Mouse (Mus musculus) forebrain, embryonic 12.5 days (tissue): ENCODE results near the gene Chst11. TPM values are rescaled to one million over a fixed set of nuclear protein-coding genes. Genes with fewer than 3 reads are reported as not detected.

Experiments
- ATAC-seq: fragments of 200-750 bp; cut with Nextera tagmentation; 2 replicates; pipeline ENCODE4 v1.8.0; 2017; ENCODE audit warnings: moderate TSS enrichment; ENCODE audit not compliant: low FRiP score
- H3K27ac ChIP-seq: fragments of 300-500 bp; sonication (generic); 2 replicates; pipeline ENCODE4 v1.5.1; 2016; ENCODE audit warnings: mild to moderate bottlenecking
- H3K27me3 ChIP-seq: fragments of 300-500 bp; sonication (generic); 2 replicates; pipeline ENCODE4 v1.6.1; 2016; ENCODE audit warnings: mild to moderate bottlenecking
- H3K36me3 ChIP-seq: fragments of 300-500 bp; sonication (generic); replicated peaks from 2 replicates; pipeline ENCODE4 v1.6.1; 2016; ENCODE audit warnings: mild to moderate bottlenecking
- H3K4me1 ChIP-seq: fragments of 300-500 bp; sonication (generic); 2 replicates; pipeline ENCODE4 v1.6.1; 2016
- H3K4me2 ChIP-seq: fragments of 300-500 bp; sonication (generic); 2 replicates; pipeline ENCODE4 v1.6.1; 2016; ENCODE audit warnings: mild to moderate bottlenecking, moderate library complexity
- H3K4me3 ChIP-seq: fragments of 300-500 bp; sonication (generic); replicated peaks from 2 replicates; pipeline ENCODE4 v1.5.1; 2016; ENCODE audit warnings: mild to moderate bottlenecking
- H3K9ac ChIP-seq: fragments of 300-500 bp; sonication (generic); 2 replicates; pipeline ENCODE4 v1.6.1; 2016; ENCODE audit warnings: mild to moderate bottlenecking
- H3K9me3 ChIP-seq: fragments of 300-500 bp; sonication (generic); 2 replicates; pipeline ENCODE4 v1.6.1; 2016
- whole genome bisulfite sequencing: fragments of 180-500 bp; shearing (Covaris S2); methylation state at CpG from one replicate; pipeline ENCODE4 v1.1.7; 2016; 5-methylcytosine and 5-hydroxymethylcytosine counted together
- polyA plus RNA-seq: library from polyadenylated mRNA; unstranded; fragments of >200 nt; fragmentation: Nextera tagmentation; extraction: Ambion mirVana; gene quantifications from 2 replicates; pipeline ENCODE4 v1.2.1, GENCODE M21; 2016

The Chst11 gene
- polyA plus RNA-seq, 1 experiment from 2014 or later = 2.6 TPM

DNA sequence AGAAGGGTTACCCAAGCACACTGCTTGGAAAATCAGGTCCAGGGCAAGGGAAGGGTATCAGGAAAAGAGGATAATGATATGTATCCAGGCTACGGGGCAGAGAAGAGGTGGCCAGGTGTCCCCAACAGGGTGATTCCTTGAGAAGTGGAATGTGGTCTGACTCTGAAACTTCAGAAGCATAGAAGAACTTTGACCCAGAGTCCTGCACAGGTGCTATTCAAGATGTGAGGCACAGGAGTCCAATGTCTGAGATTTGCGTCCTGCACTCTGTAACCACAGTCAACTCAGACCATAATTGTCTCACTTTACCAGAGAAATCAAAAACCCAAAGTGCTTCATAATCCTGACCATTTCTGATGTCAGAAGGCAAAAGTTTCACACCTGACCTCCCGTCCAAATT, 139.3 kb downstream of the Chst11 start:
- Histone ChIP-seq H3K27me3 (no peaks in the 10 kb centered on the region), H3K4me2 (no peak overlapping the region)
- WGBS = 96% methylated on average over 3 of the region's 3 CpGs

DNA sequence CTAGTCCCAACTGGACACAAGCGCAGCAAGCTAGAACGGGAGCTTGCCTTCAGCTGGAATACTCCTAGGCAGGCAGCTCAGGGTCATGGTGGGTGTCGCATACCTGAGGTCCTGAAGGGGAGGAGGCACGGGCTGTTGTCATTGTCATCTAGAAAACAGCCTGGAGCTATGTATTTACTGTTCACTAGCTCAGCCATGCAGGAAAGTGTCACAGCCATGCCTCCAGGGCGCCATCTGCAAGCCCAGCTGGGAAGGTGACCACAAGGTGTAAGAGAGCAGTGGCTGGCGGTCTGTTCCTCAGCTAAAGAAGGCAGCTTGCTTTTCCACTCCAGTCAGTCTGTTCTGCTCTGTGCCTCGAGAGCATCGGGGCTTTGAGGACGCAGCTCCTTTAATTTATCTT, 141.1 kb downstream of the Chst11 start:
- no peak for ATAC-seq

More for the DNA sequence above, 139.3 kb downstream of the Chst11 start:
- no peaks in the 10 kb centered on the region for H3K9me3 ChIP-seq
- H3K4me1 ChIP-seq = peaks cover 8% of the 10 kb centered on the region; the same call in 1 of the 2 replicates
- H3K9ac ChIP-seq = no peak overlapping the region
- H3K4me3 ChIP-seq = no peak overlapping the region
- H3K36me3 ChIP-seq = no peaks in the 10 kb centered on the region
- no peak for ATAC-seq
- no peak overlapping the region for H3K27ac ChIP-seq

DNA sequence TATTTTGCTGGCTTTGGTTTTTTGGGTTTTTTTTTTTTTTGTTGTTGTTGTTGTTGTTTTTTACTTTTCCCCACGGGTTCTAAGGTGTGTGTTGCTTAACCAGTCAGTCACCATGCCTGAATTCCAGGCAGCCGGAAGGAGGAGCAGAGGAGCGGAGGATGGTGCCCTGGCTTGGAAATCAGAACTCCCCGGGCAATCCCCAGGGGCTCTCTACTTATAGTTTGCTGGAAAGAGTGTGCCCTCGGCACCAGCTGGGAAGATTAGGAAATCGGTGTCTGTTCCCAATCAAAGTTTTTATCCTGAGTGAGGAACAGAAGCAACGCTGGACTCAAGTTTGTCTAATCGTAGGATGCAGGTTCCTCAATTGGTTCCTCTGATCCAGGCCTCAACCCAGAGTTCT, 143.1 kb downstream of the Chst11 start:
- Histone ChIP-seq H3K4me1 (peaks cover 25% of the 10 kb centered on the region), H3K4me3 (no peak overlapping the region), H3K36me3 (no peaks in the 10 kb centered on the region), H3K9me3 (no peaks in the 10 kb centered on the region), H3K9ac (no peak overlapping the region), H3K4me2 (no peak overlapping the region), H3K27ac (no peak overlapping the region), H3K27me3 (0 out of 2 replicates have a peak, but pooled peaks cover 8% of the 10 kb centered on the region)
- WGBS = 79% methylated on average over 8 of the region's 8 CpGs
- ATAC-seq = no peak

More for the DNA sequence above, 141.1 kb downstream of the Chst11 start:
- Histone ChIP-seq H3K4me3 (no peak overlapping the region), H3K9me3 (no peaks in the 10 kb centered on the region), H3K9ac (no peak overlapping the region), H3K4me1 (peaks cover 22% of the 10 kb centered on the region), H3K4me2 (no peak overlapping the region), H3K36me3 (no peaks in the 10 kb centered on the region), H3K27me3 (no peaks in the 10 kb centered on the region), H3K27ac (no peak overlapping the region)
- WGBS = 69% methylated on average over 9 of the region's 9 CpGs

DNA sequence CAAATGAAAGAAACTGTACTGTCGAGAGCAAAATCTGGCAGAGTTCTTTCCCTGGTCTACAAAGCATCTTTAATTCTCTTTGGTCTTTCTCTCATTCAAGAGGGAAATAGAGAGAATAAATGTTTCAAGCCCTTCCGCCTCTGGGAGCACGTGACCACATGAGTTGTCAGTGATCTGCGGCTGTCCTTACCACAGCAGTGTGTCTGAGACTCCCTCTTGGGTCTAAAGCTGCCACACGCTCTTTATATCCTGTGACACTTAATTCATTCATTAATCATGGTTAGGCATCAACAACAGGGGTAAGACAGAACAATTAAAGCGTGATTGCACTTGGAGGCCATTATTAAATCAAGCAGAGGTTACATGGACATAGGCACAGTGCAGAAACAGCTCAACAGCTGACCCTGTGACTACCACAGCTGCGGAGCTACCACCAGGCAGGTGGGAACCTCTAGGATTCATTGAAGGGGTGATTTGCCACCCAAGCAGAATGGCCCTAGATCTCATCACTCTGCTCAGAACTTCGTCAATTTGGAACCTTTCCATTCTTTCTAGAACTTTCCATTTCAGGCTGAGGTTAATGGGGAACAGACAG, 144.4 kb downstream of the Chst11 start:
- no peak overlapping the region for H3K27ac ChIP-seq
- peaks cover 38% of the 10 kb centered on the region for H3K4me1 ChIP-seq
- 0 out of 2 replicates have a peak, but pooled peaks have one; percentile 5 for ATAC-seq
- H3K4me3 ChIP-seq = no peak overlapping the region
- H3K36me3 ChIP-seq = no peaks in the 10 kb centered on the region
- 0 out of 2 replicates have a peak, but pooled peaks cover 12% of the 10 kb centered on the region for H3K27me3 ChIP-seq
- H3K9ac ChIP-seq = no peak overlapping the region
- no peaks in the 10 kb centered on the region for H3K9me3 ChIP-seq
- WGBS = 65% methylated on average over 8 of the region's 8 CpGs
- H3K4me2 ChIP-seq = no peak overlapping the region

DNA sequence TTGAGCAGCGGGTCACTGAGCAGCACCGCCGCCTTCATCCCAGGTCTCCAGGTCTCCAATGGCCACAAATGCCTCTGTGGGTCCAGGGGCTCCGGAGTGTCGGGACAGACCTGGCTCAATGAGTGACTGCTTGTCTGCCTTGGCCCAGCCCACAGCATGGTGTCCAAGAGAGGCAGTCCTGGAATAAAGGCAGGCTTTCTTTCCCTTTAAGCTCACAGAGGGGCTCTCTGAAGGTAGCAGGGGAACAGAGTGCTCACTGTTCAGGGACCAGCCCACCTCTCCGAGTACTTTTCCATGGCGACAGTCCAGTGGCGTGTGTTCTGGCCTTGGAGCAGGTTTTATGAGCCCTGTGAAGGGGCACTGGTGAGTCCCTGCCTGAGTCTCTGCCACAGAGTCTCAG, 145.3 kb downstream of the Chst11 start:
- peak overlapping the region; percentile 47; the same call in 1 of the 2 replicates for H3K27ac ChIP-seq
- peak; percentile 30; the same call in 1 of the 2 replicates for ATAC-seq
- 0 out of 2 replicates have a peak, but pooled peaks cover 12% of the 10 kb centered on the region for H3K27me3 ChIP-seq
- H3K4me3 ChIP-seq = no peak overlapping the region
- H3K9me3 ChIP-seq = no peaks in the 10 kb centered on the region
- 27% methylated on average over 8 of the region's 8 CpGs for WGBS
- no peak overlapping the region for H3K9ac ChIP-seq
- no peaks in the 10 kb centered on the region for H3K36me3 ChIP-seq
- no peak overlapping the region; the same call in 1 of the 2 replicates for H3K4me2 ChIP-seq
- H3K4me1 ChIP-seq = peaks cover 43% of the 10 kb centered on the region

DNA sequence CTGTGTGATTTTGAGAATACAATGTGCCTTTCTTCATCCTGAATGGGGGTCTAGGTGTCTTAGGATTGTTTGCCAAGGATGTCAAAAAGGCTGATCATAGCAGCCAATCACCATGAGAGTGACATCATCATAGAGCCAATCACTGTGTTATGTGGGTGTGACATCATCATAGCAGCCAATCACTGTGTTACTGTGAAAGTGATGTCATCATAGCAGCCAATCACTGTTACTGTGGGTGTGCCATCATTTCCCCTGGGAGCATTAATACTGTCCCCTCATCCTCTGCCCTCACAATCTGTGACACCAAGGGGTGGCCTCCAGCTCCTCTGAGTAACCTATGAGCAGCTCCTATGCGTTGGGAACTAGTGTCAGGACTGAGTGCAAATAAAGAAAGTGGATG, 146.6 kb downstream of the Chst11 start:
- 83% methylated on average over 1 of the region's 1 CpGs for WGBS
- no peak overlapping the region for H3K4me2 ChIP-seq
- H3K4me1 ChIP-seq = peaks cover 42% of the 10 kb centered on the region
- H3K9me3 ChIP-seq = no peaks in the 10 kb centered on the region
- no peak overlapping the region for H3K9ac ChIP-seq
- H3K27ac ChIP-seq = no peak overlapping the region
- H3K27me3 ChIP-seq = 0 out of 2 replicates have a peak, but pooled peaks cover 13% of the 10 kb centered on the region
- no peak overlapping the region for H3K4me3 ChIP-seq
- ATAC-seq = no peak
- H3K36me3 ChIP-seq = no peaks in the 10 kb centered on the region

DNA sequence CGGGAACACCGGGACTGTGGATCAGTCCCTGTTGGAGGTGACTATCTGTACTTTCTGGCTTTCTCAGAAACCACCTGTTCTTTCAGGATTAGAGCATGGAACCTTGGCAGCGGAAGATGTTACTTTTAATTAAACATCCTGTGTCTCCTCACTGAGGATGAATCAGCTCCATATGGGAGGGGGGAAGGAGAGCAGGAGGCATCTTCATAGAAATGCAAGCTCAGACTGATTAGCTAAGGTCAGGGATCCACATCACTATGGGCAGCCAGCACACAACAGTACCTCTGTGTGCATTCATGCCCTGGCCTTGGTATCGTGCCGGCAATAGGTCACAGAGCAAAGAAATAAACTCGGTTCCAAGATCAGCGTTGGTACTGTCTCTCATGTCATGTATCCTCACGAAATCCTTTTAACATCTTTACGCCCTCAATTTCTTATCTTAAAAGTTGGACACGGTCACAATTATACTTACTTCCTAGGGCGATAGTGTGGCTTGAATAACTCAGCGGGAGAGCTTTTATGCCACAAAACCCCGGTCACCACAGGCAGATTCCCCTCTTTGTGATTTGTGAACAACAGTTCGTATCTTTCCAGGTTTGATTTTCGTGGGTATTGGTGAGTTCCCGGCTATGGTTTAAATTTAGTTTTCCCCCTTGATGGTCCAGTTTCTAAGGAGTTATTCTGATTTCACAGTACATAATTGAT, 148.7 kb downstream of the Chst11 start:
- Histone ChIP-seq H3K4me1 (peaks cover 48% of the 10 kb centered on the region), H3K4me3 (no peak overlapping the region), H3K36me3 (no peaks in the 10 kb centered on the region), H3K9me3 (no peaks in the 10 kb centered on the region), H3K9ac (no peak overlapping the region), H3K4me2 (no peak overlapping the region), H3K27me3 (0 out of 2 replicates have a peak, but pooled peaks cover 15% of the 10 kb centered on the region), H3K27ac (no peak overlapping the region)
- WGBS = 13% methylated on average over 16 of the region's 16 CpGs
- ATAC-seq = no peak

DNA sequence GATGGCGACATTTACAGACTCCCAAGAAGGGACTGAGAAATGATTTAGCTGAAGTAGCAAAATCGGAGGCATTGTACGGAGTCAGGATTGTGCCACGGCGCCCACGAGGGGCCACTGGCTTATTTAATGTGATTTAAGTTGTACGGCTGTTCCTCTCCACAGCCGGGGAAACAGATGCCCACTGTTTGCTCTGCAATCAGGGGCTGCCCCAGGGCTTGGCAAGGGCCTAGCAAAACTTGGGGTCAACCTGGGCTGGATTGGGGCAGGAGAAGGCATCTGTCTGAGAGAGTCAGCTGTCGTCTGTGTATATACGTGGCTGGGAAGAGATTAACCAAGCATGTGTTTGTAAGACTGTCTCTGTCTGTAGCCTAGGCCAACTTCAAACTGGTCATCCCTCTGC, 149.6 kb downstream of the Chst11 start:
- no peaks in the 10 kb centered on the region for H3K36me3 ChIP-seq
- H3K27me3 ChIP-seq = 0 out of 2 replicates have a peak, but pooled peaks cover 15% of the 10 kb centered on the region
- H3K4me3 ChIP-seq = no peak overlapping the region
- H3K4me1 ChIP-seq = peaks cover 45% of the 10 kb centered on the region
- no peak overlapping the region for H3K4me2 ChIP-seq
- H3K9me3 ChIP-seq = no peaks in the 10 kb centered on the region
- WGBS = 39% methylated on average over 10 of the region's 10 CpGs
- no peak overlapping the region for H3K9ac ChIP-seq
- 0 out of 2 replicates have a peak overlapping the region, but pooled peaks have one; percentile 10 for H3K27ac ChIP-seq
- no peak for ATAC-seq

DNA sequence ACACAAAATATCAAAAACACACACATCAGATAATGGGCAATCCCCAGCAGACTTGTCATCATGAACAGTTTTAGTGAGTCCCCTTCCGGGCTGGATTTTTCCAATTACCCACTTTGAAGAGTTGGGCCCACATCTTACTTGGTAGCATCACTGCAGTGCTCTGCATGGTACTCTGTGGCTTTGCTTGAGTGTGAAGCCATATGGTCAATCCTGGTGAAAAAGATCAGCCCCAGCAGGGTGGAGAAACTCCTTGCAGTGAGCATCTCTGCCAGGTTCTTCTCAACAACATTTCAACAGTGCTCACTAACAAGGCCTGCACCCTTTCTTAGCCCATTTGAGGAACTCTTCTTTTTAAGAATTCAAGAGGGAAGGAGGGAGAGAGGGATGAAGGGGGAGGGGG, 150.7 kb downstream of the Chst11 start:
- Histone ChIP-seq H3K36me3 (no peaks in the 10 kb centered on the region), H3K4me1 (peaks cover 44% of the 10 kb centered on the region), H3K27ac (no peak overlapping the region), H3K9ac (no peak overlapping the region), H3K9me3 (no peaks in the 10 kb centered on the region), H3K4me3 (no peak overlapping the region), H3K27me3 (0 out of 2 replicates have a peak, but pooled peaks cover 15% of the 10 kb centered on the region), H3K4me2 (no peak overlapping the region)
- WGBS = 87% methylated on average over 1 of the region's 1 CpGs
- ATAC-seq = no peak

DNA sequence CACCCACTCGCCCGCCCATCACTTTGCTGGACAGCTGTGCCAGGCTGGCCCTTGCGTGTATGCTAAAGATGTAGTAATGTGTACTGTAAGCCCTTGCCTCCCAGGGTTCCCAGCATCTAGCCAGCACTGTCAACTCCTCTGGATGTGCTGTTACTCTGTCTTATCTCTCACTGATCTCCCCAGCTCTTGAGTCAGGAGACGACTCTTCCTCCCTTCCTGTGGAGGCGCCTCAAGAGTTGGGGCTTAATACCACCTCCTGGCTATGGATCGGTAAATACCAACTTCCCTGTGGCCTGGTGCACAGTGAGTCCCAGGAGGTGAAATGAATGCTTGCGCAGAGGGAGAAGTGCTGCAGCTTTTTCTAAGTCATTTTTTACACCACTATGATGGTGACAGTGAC, 151.8 kb downstream of the Chst11 start:
- Histone ChIP-seq H3K9me3 (no peaks in the 10 kb centered on the region), H3K9ac (no peak overlapping the region), H3K4me1 (peaks cover 44% of the 10 kb centered on the region), H3K27me3 (0 out of 2 replicates have a peak, but pooled peaks cover 15% of the 10 kb centered on the region), H3K36me3 (no peaks in the 10 kb centered on the region), H3K27ac (no peak overlapping the region), H3K4me2 (no peak overlapping the region), H3K4me3 (no peak overlapping the region)
- ATAC-seq = no peak
- 84% methylated on average over 7 of the region's 7 CpGs for WGBS

DNA sequence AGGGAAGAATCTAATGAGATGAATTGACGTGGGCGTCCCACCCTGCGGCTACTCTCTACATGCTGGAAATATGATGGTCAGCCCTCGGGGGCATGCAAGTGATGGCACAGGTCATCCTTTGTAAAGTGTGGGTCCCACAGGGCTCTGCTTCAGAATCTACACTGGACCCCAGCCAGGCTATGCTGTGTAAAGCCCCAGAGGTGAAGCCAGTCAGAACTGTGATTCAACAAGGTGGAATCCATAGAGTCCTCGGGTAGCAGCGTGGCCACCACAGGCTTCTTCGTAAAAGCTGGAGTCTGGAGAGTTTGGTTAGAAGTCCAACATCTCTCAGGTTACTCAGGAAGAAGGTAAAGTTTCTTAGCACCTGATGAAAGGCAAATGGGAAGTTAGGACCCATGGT, 154.0 kb downstream of the Chst11 start:
- Histone ChIP-seq H3K9ac (no peak overlapping the region), H3K27me3 (0 out of 2 replicates have a peak, but pooled peaks cover 4% of the 10 kb centered on the region), H3K4me1 (peaks cover 32% of the 10 kb centered on the region), H3K27ac (no peak overlapping the region), H3K36me3 (no peaks in the 10 kb centered on the region), H3K9me3 (no peaks in the 10 kb centered on the region), H3K4me3 (no peak overlapping the region), H3K4me2 (no peak overlapping the region)
- no peak for ATAC-seq
- 94% methylated on average over 7 of the region's 7 CpGs for WGBS

DNA sequence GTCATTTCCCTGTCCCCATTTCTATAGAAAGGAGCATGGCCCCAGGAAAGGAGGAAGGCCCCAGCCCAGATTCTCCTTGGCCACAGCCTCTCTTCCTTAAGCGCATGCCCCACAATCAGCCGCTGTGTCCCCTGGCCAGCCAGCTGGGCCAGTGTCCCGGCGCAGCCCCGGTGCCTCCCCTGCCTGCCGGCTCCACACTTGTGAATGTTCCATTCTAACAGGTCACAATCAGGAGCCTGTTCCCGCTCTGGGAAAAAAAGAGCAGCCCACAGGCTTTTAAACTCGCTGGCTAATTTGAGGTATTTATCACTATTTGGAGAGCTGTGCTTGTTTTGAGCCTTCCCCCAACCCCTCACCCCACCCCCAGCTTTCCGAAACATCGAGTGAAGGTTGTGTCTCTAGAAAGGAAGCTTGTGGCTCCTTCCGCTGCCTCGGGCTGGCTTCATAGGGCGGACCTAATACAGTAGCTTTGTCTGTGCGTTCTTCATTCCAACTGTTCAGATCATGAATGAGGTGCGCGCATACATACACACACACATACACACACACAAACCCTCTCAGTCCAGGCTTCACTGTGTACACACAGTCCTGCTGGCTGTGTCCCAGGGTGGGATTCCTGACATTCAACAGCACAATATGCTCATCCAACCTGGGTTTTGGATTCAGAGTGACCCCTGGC, 155.1 kb downstream of the Chst11 start:
- 0 out of 2 replicates have a peak overlapping the region, but pooled peaks have one; percentile 42 for H3K27ac ChIP-seq
- WGBS = 46% methylated on average over 16 of the region's 16 CpGs
- H3K9ac ChIP-seq = no peak overlapping the region

More for the DNA sequence above, 155.1 kb downstream of the Chst11 start:
- ATAC-seq = peak; percentile 34; the same call in 1 of the 2 replicates
- Histone ChIP-seq H3K4me3 (no peak overlapping the region), H3K4me2 (no peak overlapping the region; the same call in none of the 2 replicates), H3K4me1 (peaks cover 23% of the 10 kb centered on the region; the same call in 1 of the 2 replicates), H3K36me3 (no peaks in the 10 kb centered on the region), H3K9me3 (no peaks in the 10 kb centered on the region), H3K27me3 (0 out of 2 replicates have a peak, but pooled peaks cover 4% of the 10 kb centered on the region)
